In the genomic region with DNA sequence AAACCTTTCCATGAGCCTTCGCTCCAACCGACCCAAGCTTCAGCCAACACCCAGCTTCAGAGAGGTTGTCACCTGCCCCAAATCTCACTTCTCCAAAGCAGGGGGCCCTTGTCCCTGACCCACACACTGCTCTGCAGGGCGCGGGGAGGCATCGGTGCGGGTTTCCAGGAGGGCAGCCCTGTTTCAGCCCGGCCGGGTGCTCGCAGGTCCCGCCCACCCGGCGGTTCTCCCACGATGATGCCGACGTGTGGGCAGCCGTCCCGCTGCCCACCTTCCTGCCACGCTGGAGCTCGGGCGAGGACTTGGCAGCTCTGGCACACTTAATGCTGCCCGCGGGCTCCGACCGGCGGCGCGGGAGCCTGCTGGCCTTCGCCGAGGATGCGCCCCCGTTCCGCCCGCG, we compare ENCODE assay signal across 13 mouse cellular contexts. TPM values are rescaled to one million over a fixed set of nuclear protein-coding genes. Genes with fewer than 3 reads are reported as not detected.
A peak's percentile ranks its signal among the peaks of the same experiment; 100 is the strongest.
DNase-seq lines count a peak whose midpoint lies in the region; ATAC-seq and TF ChIP-seq lines count a peak whose summit lies in the region.
"Had no signal": no experiment of that assay in that cellular context is flagged by ENCODE, and none has a peak within 500 bp of the region (broad histone marks: within the 10 kb centered on the region; RNA-seq: fewer than 3 reads in every experiment).

No protein-coding gene starts in this region.

- no peaks in the 10 kb centered on the region; the same call in 1 of the 2 replicates for H3K9me3 ChIP-seq in heart, embryonic 10.5 days
- no peaks in the 10 kb centered on the region for H3K9me3 ChIP-seq in liver, embryonic 13.5 days (replicated peaks)
- H3K9me3 ChIP-seq in stomach, postnatal 0 days (ENCODE audit: control insufficient read depth, low read length), result no peaks in the 10 kb centered on the region

- no peak for TF ChIP-seq POLR2A in thymus, adult 2 months (IDR thresholded peaks at IDR 0.05; ENCODE audit: control insufficient read depth, extremely low read depth, insufficient read depth, low read length, poor library complexity)

- no peak for ATAC-seq in liver, embryonic 13.5 days (ENCODE audit: low read depth)
- ATAC-seq in stomach, postnatal 0 days (ENCODE audit: low FRiP score, low TSS enrichment), result no peak

- H3K4me2 ChIP-seq in liver, embryonic 13.5 days, result peak overlapping the region; percentile 41
- H3K4me2 ChIP-seq in stomach, postnatal 0 days (replicated peaks; ENCODE audit: low read depth), result peak overlapping the region; percentile 42

- peak overlapping the region; percentile 45 for H3K27ac ChIP-seq in heart, embryonic 10.5 days
- H3K27ac ChIP-seq in thymus, adult 2 months (ENCODE audit: control insufficient read depth, insufficient read depth, low read length), result no peak overlapping the region
- H3K27ac ChIP-seq in liver, embryonic 13.5 days, result no peak overlapping the region
- no peak overlapping the region for H3K27ac ChIP-seq in stomach, postnatal 0 days (replicated peaks)

- 22% methylated on average over 34 of the region's 34 CpGs for WGBS in heart, embryonic 10.5 days
- 14% methylated on average over 34 of the region's 34 CpGs for WGBS in thymus, adult 2 months
- 13% methylated on average over 34 of the region's 34 CpGs for WGBS in liver, embryonic 13.5 days (ENCODE audit: insufficient replicate concordance)
- WGBS in stomach, postnatal 0 days, result 19% methylated on average over 34 of the region's 34 CpGs

- TF ChIP-seq EP300 in stomach, postnatal 0 days (optimal IDR thresholded peaks at IDR 0.05), result no peak

- H3K27me3 ChIP-seq in heart, embryonic 10.5 days (ENCODE audit: insufficient read depth, poor library complexity, severe bottlenecking), result peaks cover 90% of the 10 kb centered on the region
- peaks cover 8% of the 10 kb centered on the region; the same call in 1 of the 2 replicates for H3K27me3 ChIP-seq in thymus, adult 2 months (ENCODE audit: control insufficient read depth, insufficient read depth, low read length)
- H3K27me3 ChIP-seq in liver, embryonic 13.5 days, result peaks cover 82% of the 10 kb centered on the region
- peaks cover 15% of the 10 kb centered on the region; the same call in 1 of the 2 replicates for H3K27me3 ChIP-seq in stomach, postnatal 0 days (ENCODE audit: control insufficient read depth, insufficient read depth, low read length)

- H3K4me3 ChIP-seq in heart, embryonic 10.5 days, result peak overlapping the region; percentile 49
- H3K4me3 ChIP-seq in thymus, adult 2 months (ENCODE audit: control insufficient read depth, insufficient read depth, low read length), result peak overlapping the region; percentile 28; the same call in 1 of the 2 replicates
- H3K4me3 ChIP-seq in liver, embryonic 13.5 days (replicated peaks), result peak overlapping the region; percentile 27
- peak overlapping the region; percentile 22 for H3K4me3 ChIP-seq in stomach, postnatal 0 days (ENCODE audit: low read depth, low read length)

- no peak for TF ChIP-seq CTCF in thymus, adult 2 months (IDR thresholded peaks at IDR 0.05; ENCODE audit: borderline replicate concordance, control insufficient read depth, extremely low read depth, insufficient read depth, low read length, poor library complexity)
- no peak for TF ChIP-seq CTCF in stomach, postnatal 0 days (IDR thresholded peaks at IDR 0.05; ENCODE audit: low read depth)

- peaks cover 11% of the 10 kb centered on the region; the same call in 1 of the 2 replicates for H3K36me3 ChIP-seq in heart, embryonic 10.5 days
- H3K36me3 ChIP-seq in thymus, adult 2 months (ENCODE audit: control insufficient read depth, insufficient read depth, low read length), result no peaks in the 10 kb centered on the region
- no peaks in the 10 kb centered on the region for H3K36me3 ChIP-seq in liver, embryonic 13.5 days
- H3K36me3 ChIP-seq in stomach, postnatal 0 days (ENCODE audit: control insufficient read depth, insufficient read depth, low read length), result no peaks in the 10 kb centered on the region

- H3K9ac ChIP-seq in liver, embryonic 13.5 days, result no peak overlapping the region
- H3K9ac ChIP-seq in stomach, postnatal 0 days (ENCODE audit: low read length), result no peak overlapping the region

- no peak for DNase-seq in heart, embryonic 10.5 days (ENCODE audit: low spot score)
- DNase-seq in heart, postnatal 4 days, result no peak
- DNase-seq in thymus, adult 2 months, result no peak
- DNase-seq in thymus, postnatal 36 days, result no peak
- DNase-seq in liver, embryonic 13.5 days, result no peak
- DNase-seq in stomach, postnatal 0 days (ENCODE audit: low spot score), result no peak
- no peak for DNase-seq in right cerebral cortex, postnatal 25 days
- DNase-seq in embryo, embryonic 11 days, result no peak

- H3K4me1 ChIP-seq in heart, embryonic 10.5 days, result peaks cover 22% of the 10 kb centered on the region
- peaks cover 20% of the 10 kb centered on the region for H3K4me1 ChIP-seq in thymus, adult 2 months (replicated peaks; ENCODE audit: control insufficient read depth, insufficient read depth, low read length)
- peaks cover 19% of the 10 kb centered on the region for H3K4me1 ChIP-seq in liver, embryonic 13.5 days (replicated peaks)
- H3K4me1 ChIP-seq in stomach, postnatal 0 days (replicated peaks; ENCODE audit: control insufficient read depth, insufficient read depth), result no peaks in the 10 kb centered on the region

RNA-seq across cellular contexts. Expression of gene Gpr153, which starts 8.7 kb away (rescaled TPM):
- 5.5 and 6.3 TPM in 2 replicates for polyA plus RNA-seq in heart, embryonic 10.5 days (2016; fragmentation: Nextera tagmentation; extraction: Ambion mirVana)
- 10 to 100 TPM; 30.1 to 30.6 TPM for total RNA-seq in heart, postnatal 4 days (2021)
- polyA plus RNA-seq in thymus, adult 2 months (2012; rRNA removed), result 5.3 and 5.5 TPM in 2 replicates
- polyA plus RNA-seq in liver, embryonic 13.5 days (2015; fragmentation: Nextera tagmentation; extraction: Ambion mirVana), result 0.81 and 0.82 TPM in 2 replicates
- 6.9 and 8.4 TPM in 2 replicates for polyA plus RNA-seq in stomach, postnatal 0 days (2015; fragmentation: Nextera tagmentation; extraction: Ambion mirVana)
- total RNA-seq: megakaryocyte-erythroid progenitor cell, adult 5-6 weeks had no signal

RNA-seq across cellular contexts. Expression of gene Hes3, which starts 8.7 kb away (rescaled TPM):
- not detected in 2 replicates for polyA plus RNA-seq in heart, embryonic 10.5 days (2016; fragmentation: Nextera tagmentation; extraction: Ambion mirVana)
- total RNA-seq in heart, postnatal 4 days (2021), result not detected
- polyA plus RNA-seq in thymus, adult 2 months (2012; rRNA removed), result 0.19 and 0.28 TPM in 2 replicates
- polyA plus RNA-seq in liver, embryonic 13.5 days (2015; fragmentation: Nextera tagmentation; extraction: Ambion mirVana), result not detected in 2 replicates
- polyA plus RNA-seq in stomach, postnatal 0 days (2015; fragmentation: Nextera tagmentation; extraction: Ambion mirVana), result not detected in 2 replicates
- total RNA-seq: adrenal gland, postnatal 14 days; gastrocnemius, postnatal 14 days; megakaryocyte-erythroid progenitor cell, adult 5-6 weeks had no signal
- polyA plus RNA-seq: C2C12 had no signal

RNA-seq across cellular contexts. Expression of gene Icmt, which starts 14.3 kb away (rescaled TPM):
- 23.1 and 27.4 TPM in 2 replicates for polyA plus RNA-seq in heart, embryonic 10.5 days (2016; fragmentation: Nextera tagmentation; extraction: Ambion mirVana)
- total RNA-seq in heart, postnatal 4 days (2021), result 10 to 100 TPM; 32.1 to 33.3 TPM
- 42.6 and 48.1 TPM in 2 replicates for polyA plus RNA-seq in thymus, adult 2 months (2012; rRNA removed)
- 7.9 and 8.6 TPM in 2 replicates for polyA plus RNA-seq in liver, embryonic 13.5 days (2015; fragmentation: Nextera tagmentation; extraction: Ambion mirVana)
- polyA plus RNA-seq in stomach, postnatal 0 days (2015; fragmentation: Nextera tagmentation; extraction: Ambion mirVana), result 9.6 and 10.2 TPM in 2 replicates

RNA-seq across cellular contexts. Expression of gene Rnf207, which starts 36.1 kb away (rescaled TPM):
- 19.1 and 39.9 TPM in 2 replicates for polyA plus RNA-seq in heart, embryonic 10.5 days (2016; fragmentation: Nextera tagmentation; extraction: Ambion mirVana)
- 100 to 1,000 TPM; 105 to 116 TPM for total RNA-seq in heart, postnatal 4 days (2021)
- polyA plus RNA-seq in thymus, adult 2 months (2012; rRNA removed), result 0.57 and 10.2 TPM in 2 replicates
- polyA plus RNA-seq in liver, embryonic 13.5 days (2015; fragmentation: Nextera tagmentation; extraction: Ambion mirVana), result 0.27 and 0.31 TPM in 2 replicates
- 0.40 and 0.46 TPM in 2 replicates for polyA plus RNA-seq in stomach, postnatal 0 days (2015; fragmentation: Nextera tagmentation; extraction: Ambion mirVana)
- total RNA-seq: gastrocnemius, postnatal 14 days; megakaryocyte-erythroid progenitor cell, adult 5-6 weeks had no signal
- polyA plus RNA-seq: thymus, postnatal 0 days had no signal

RNA-seq across cellular contexts. Expression of gene Rpl22, which starts 42.8 kb away (rescaled TPM):
- 261 and 301 TPM in 2 replicates for polyA plus RNA-seq in heart, embryonic 10.5 days (2016; fragmentation: Nextera tagmentation; extraction: Ambion mirVana)
- 100 to 1,000 TPM; 312 to 319 TPM for total RNA-seq in heart, postnatal 4 days (2021)
- 43.8 and 60.3 TPM in 2 replicates for polyA plus RNA-seq in thymus, adult 2 months (2012; rRNA removed)
- polyA plus RNA-seq in liver, embryonic 13.5 days (2015; fragmentation: Nextera tagmentation; extraction: Ambion mirVana), result 353 and 381 TPM in 2 replicates
- 351 and 372 TPM in 2 replicates for polyA plus RNA-seq in stomach, postnatal 0 days (2015; fragmentation: Nextera tagmentation; extraction: Ambion mirVana)
